Mouse (Mus musculus) MEL (cell line): ENCODE measurements at regions not wholly inside any gene's neighbourhood (a gene's known extent, or its start where the extent isn't known, plus 50 kb on each side); places are given as distances from the start of the nearest gene placed in this dataset.

Experiments
- DNase-seq: peaks from one replicate; pipeline ENCODE4 v3.0.0; 2011; ENCODE audit warnings: low read depth, low spot score
- H3K27ac ChIP-seq: 2 replicates; pipeline ENCODE4 v1.5.1; 2012; ENCODE audit warnings: low read depth, mild to moderate bottlenecking, control low read depth, low read length, moderate library complexity; ENCODE audit not compliant: control insufficient read depth
- H3K27me3 ChIP-seq, 2 experiments: fragments of 150-350 bp in 1 of 2; sonication (generic) in 1 of 2; 2 replicates each; pipeline ENCODE4 v1.6.1; 2012; ENCODE audit warnings: low read length in 2 of 2, mild to moderate bottlenecking in 2 of 2, improper control_type of control experiment in 1 of 2, moderate library complexity in 1 of 2; ENCODE audit not compliant: insufficient read depth in 2 of 2, control insufficient read depth in 1 of 2
- H3K36me3 ChIP-seq, 2 experiments: 2 replicates each; pipeline ENCODE4 v1.6.1; 2012 to 2014; ENCODE audit warnings: low read length in 2 of 2, improper control_type of control experiment in 1 of 2, inconsistent platforms in 1 of 2, mild to moderate bottlenecking in 1 of 2; ENCODE audit not compliant: insufficient read depth in 2 of 2, control insufficient read depth in 1 of 2
- H3K4me1 ChIP-seq, 2 experiments: fragments of 150-350 bp in 1 of 2; sonication (generic) in 1 of 2; 2 replicates each; pipeline ENCODE4 v1.6.1; 2012; ENCODE audit warnings: low read length in 2 of 2, improper control_type of control experiment in 1 of 2, mild to moderate bottlenecking in 1 of 2; ENCODE audit not compliant: insufficient read depth in 2 of 2, control insufficient read depth in 1 of 2
- H3K4me3 ChIP-seq, 2 experiments: fragments of 150-350 bp in 1 of 2; sonication (generic) in 1 of 2; 2 replicates each; pipeline ENCODE4 v1.5.1; 2012; ENCODE audit warnings: low read depth in 2 of 2, low read length in 2 of 2, mild to moderate bottlenecking in 2 of 2, moderate library complexity in 2 of 2, control low read depth in 1 of 2, improper control_type of control experiment in 1 of 2; ENCODE audit not compliant: control insufficient read depth in 1 of 2, insufficient read depth in 1 of 2
- H3K79me2 ChIP-seq: 2 replicates; pipeline ENCODE4 v1.6.1; 2012; ENCODE audit warnings: mild to moderate bottlenecking, low read length, moderate library complexity; ENCODE audit not compliant: control insufficient read depth, poor library complexity, insufficient read depth
- H3K9ac ChIP-seq: 2 replicates; pipeline ENCODE4 v1.6.1; 2012; ENCODE audit warnings: low read depth, mild to moderate bottlenecking, control low read depth, low read length, moderate library complexity; ENCODE audit not compliant: control insufficient read depth, poor library complexity, severe bottlenecking
- H3K9me3 ChIP-seq: fragments of 150-350 bp; sonication (generic); replicated peaks from 2 replicates; pipeline ENCODE4 v1.6.1; 2012; ENCODE audit warnings: mild to moderate bottlenecking, low read length, improper control_type of control experiment, moderate library complexity; ENCODE audit not compliant: insufficient read depth
- CHD1 ChIP-seq: IDR thresholded peaks from 2 replicates; pipeline ENCODE4 v1.6.1; 2012; ENCODE audit warnings: low read depth, mild to moderate bottlenecking, inconsistent platforms, low read length, improper control_type of control experiment
- E2F4 ChIP-seq: IDR thresholded peaks from 2 replicates; pipeline ENCODE4 v1.6.1; 2011; ENCODE audit warnings: low read depth, low read length, improper control_type of control experiment, borderline replicate concordance
- ELF1 ChIP-seq: IDR thresholded peaks from 2 replicates; pipeline ENCODE4 v1.6.1; 2014; ENCODE audit warnings: low read depth, mild to moderate bottlenecking, inconsistent platforms, low read length, improper control_type of control experiment, moderate library complexity
- GATA1 ChIP-seq: IDR thresholded peaks from 2 replicates; pipeline ENCODE4 v1.6.1; 2011; ENCODE audit warnings: low read depth, low read length, improper control_type of control experiment
- JUND ChIP-seq: IDR thresholded peaks from 2 replicates; pipeline ENCODE4 v1.6.1; 2011; ENCODE audit warnings: low read depth, mild to moderate bottlenecking, improper control_type of control experiment, low read length
- MAZ ChIP-seq: IDR thresholded peaks from 2 replicates; pipeline ENCODE4 v1.6.1; 2012; ENCODE audit warnings: low read depth, mild to moderate bottlenecking, inconsistent platforms, low read length, improper control_type of control experiment
- MXI1 ChIP-seq: IDR thresholded peaks from 2 replicates; pipeline ENCODE4 v1.6.1; 2011; ENCODE audit warnings: mild to moderate bottlenecking, low read depth, low read length, improper control_type of control experiment
- MYB ChIP-seq: IDR thresholded peaks from 2 replicates; pipeline ENCODE4 v1.6.1; 2011; ENCODE audit warnings: mild to moderate bottlenecking, low read depth, low read length, improper control_type of control experiment
- NELFE ChIP-seq: IDR thresholded peaks from 2 replicates; pipeline ENCODE4 v1.6.1; 2011; ENCODE audit warnings: low read depth, low read length, improper control_type of control experiment
- RCOR1 ChIP-seq: IDR thresholded peaks from 2 replicates; pipeline ENCODE4 v1.6.1; 2012; ENCODE audit warnings: low read depth, mild to moderate bottlenecking, inconsistent platforms, low read length, improper control_type of control experiment
- SIN3A ChIP-seq: IDR thresholded peaks from 2 replicates; pipeline ENCODE4 v1.6.1; 2012; ENCODE audit warnings: low read length, improper control_type of control experiment, inconsistent platforms
- TAL1 ChIP-seq: IDR thresholded peaks from 2 replicates; pipeline ENCODE4 v1.6.1; 2012; ENCODE audit warnings: mild to moderate bottlenecking, inconsistent platforms, low read length, moderate library complexity, mixed read lengths
- TBP ChIP-seq: IDR thresholded peaks from 2 replicates; pipeline ENCODE4 v1.8.0; 2011; ENCODE audit warnings: low read depth, low read length, improper control_type of control experiment
- TCF12 ChIP-seq: IDR thresholded peaks from 2 replicates; pipeline ENCODE4 v1.6.1; 2014; ENCODE audit warnings: low read depth, mild to moderate bottlenecking, inconsistent platforms, low read length, improper control_type of control experiment, moderate library complexity
- USF1 ChIP-seq: IDR thresholded peaks from 2 replicates; pipeline ENCODE4 v1.6.1; 2014; ENCODE audit warnings: low read depth, mild to moderate bottlenecking, inconsistent platforms, low read length, improper control_type of control experiment, moderate library complexity
- ZKSCAN1 ChIP-seq: IDR thresholded peaks from 2 replicates; pipeline ENCODE4 v1.6.1; 2012; ENCODE audit warnings: low read depth, mild to moderate bottlenecking, inconsistent platforms, low read length, improper control_type of control experiment, moderate library complexity
- ZNF384 ChIP-seq: IDR thresholded peaks from 2 replicates; pipeline ENCODE4 v1.6.1; 2012; ENCODE audit warnings: low read depth, mild to moderate bottlenecking, inconsistent platforms, low read length, improper control_type of control experiment

DNA sequence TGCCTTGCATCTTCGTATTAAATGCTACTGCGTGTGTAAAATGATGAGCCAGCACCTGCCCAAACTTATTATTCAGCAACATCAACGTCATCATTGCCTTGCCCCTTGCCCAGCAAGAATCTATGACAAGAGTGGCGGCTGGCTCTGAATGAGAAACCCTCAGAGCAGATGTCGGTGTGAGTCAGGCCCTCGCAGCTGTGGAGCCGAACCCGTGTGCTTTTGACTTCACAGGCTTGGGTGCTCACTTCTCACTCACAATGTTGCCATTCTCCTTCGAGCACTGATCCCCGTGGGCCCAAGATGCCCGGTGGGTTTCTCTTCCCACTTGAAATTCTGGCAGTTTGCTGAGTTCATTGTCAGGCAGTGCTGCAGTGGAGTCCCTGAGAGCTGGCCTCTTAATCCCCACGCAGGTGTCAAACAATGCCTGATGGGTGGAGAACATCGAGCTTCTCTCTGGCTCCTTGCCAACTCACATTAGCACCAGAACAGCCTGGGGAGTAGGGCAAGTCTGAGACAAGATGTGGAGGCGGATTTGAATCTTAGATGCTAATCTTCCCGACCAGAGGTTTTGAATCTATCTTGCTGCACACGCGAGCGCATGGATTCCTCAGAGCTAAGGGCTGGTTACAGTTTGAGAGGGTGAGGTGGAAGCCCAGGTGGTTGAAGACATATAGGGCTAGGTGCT lies 202.0 kb downstream of the Nuak1 start:
- no peaks in the 10 kb centered on the region for H3K27me3 ChIP-seq
- H3K36me3 ChIP-seq: no peaks in the 10 kb centered on the region
- no peaks in the 10 kb centered on the region for H3K4me1 ChIP-seq
- TF ChIP-seq MXI1 (no peak), SIN3A (no peak), RCOR1 (no peak), MYB (no peak), ZKSCAN1 (no peak), TBP (no peak), CHD1 (no peak), USF1 (no peak), GATA1 (no peak), TAL1 (no peak), ELF1 (no peak), TCF12 (no peak)
- no peak overlapping the region for H3K9ac ChIP-seq
- H3K27ac ChIP-seq: no peak overlapping the region
- H3K9me3 ChIP-seq: no peaks in the 10 kb centered on the region
- H3K79me2 ChIP-seq: no peaks in the 10 kb centered on the region
- H3K4me3 ChIP-seq: no peak overlapping the region
- no peak for DNase-seq

DNA sequence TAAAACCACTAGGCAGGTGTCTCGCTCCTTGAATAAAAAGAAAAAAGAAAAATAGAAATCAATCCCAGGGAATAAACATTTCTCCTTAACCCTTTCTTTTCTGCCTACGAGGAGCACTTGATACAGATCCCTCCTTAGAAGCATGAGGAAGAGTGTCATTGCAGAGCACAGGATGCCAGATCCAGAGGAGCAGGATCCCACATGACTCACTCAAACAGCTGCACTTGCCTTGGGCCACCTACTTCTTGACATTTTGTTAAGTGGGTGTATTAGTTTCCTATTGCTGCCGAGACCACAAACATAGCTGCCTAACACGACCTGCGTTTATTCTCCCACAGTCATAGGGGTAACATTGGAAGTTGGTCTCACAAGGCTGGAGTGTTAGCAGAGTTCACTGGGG lies 197.1 kb downstream of the Nuak1 start:
- Histone ChIP-seq H3K9me3 (no peaks in the 10 kb centered on the region), H3K4me3 (no peak overlapping the region), H3K4me1 (no peaks in the 10 kb centered on the region), H3K27ac (no peak overlapping the region), H3K79me2 (no peaks in the 10 kb centered on the region), H3K9ac (no peak overlapping the region), H3K27me3 (no peaks in the 10 kb centered on the region), H3K36me3 (no peaks in the 10 kb centered on the region)
- TF ChIP-seq GATA1 (no peak), CHD1 (no peak), NELFE (no peak), TBP (no peak), JUND (no peak), E2F4 (no peak), ZNF384 (no peak), MAZ (no peak), MYB (no peak)
- DNase-seq: no peak
